Mouse (Mus musculus) midbrain, embryonic 13.5 days (tissue): ENCODE data around the gene Slc22a13. TPM values are rescaled to one million over a fixed set of nuclear protein-coding genes. Genes with fewer than 3 reads are reported as not detected.

ENCODE experiments used
- ATAC-seq: fragments of 200-750 bp; cut with Nextera tagmentation; 2 replicates; pipeline ENCODE4 v1.8.0; 2017; ENCODE audit warnings: mild to moderate bottlenecking, moderate TSS enrichment, moderate library complexity
- H3K27ac ChIP-seq: fragments of 300-500 bp; sonication (generic); 2 replicates; pipeline ENCODE4 v1.5.1; 2015; ENCODE audit warnings: inconsistent platforms, mild to moderate bottlenecking, moderate library complexity
- H3K27me3 ChIP-seq: fragments of 300-500 bp; sonication (generic); 2 replicates; pipeline ENCODE4 v1.6.1; 2015; ENCODE audit warnings: mild to moderate bottlenecking, inconsistent platforms
- H3K36me3 ChIP-seq: fragments of 300-500 bp; sonication (generic); 2 replicates; pipeline ENCODE4 v1.6.1; 2015; ENCODE audit warnings: mild to moderate bottlenecking, inconsistent platforms
- H3K4me1 ChIP-seq: fragments of 300-500 bp; sonication (generic); replicated peaks from 2 replicates; pipeline ENCODE4 v1.6.1; 2015; ENCODE audit warnings: inconsistent platforms
- H3K4me2 ChIP-seq: fragments of 300-500 bp; sonication (generic); replicated peaks from 2 replicates; pipeline ENCODE4 v1.6.1; 2015; ENCODE audit warnings: moderate library complexity, mild to moderate bottlenecking, inconsistent platforms
- H3K4me3 ChIP-seq: fragments of 300-500 bp; sonication (generic); replicated peaks from 2 replicates; pipeline ENCODE4 v1.5.1; 2015; ENCODE audit warnings: mild to moderate bottlenecking, inconsistent platforms
- H3K9ac ChIP-seq: fragments of 300-500 bp; sonication (generic); replicated peaks from 2 replicates; pipeline ENCODE4 v1.6.1; 2015; ENCODE audit warnings: mild to moderate bottlenecking, inconsistent platforms
- H3K9me3 ChIP-seq: fragments of 300-500 bp; sonication (generic); 2 replicates; pipeline ENCODE4 v1.6.1; 2016; ENCODE audit warnings: mild to moderate bottlenecking, inconsistent platforms
- WGBS: fragments of 180-500 bp; shearing (Covaris S2); methylation state at CpG from one replicate; pipeline ENCODE4 v1.1.7; 2015; 5-methylcytosine and 5-hydroxymethylcytosine counted together
- polyA plus RNA-seq: library from polyadenylated mRNA; unstranded; fragments of >200 nt; fragmentation: Nextera tagmentation; extraction: Ambion mirVana; gene quantifications from 2 replicates; pipeline ENCODE4 v1.2.1, GENCODE M21; 2015

The Slc22a13 gene
- polyA plus RNA-seq, 1 experiment from 2014 or later: not detected

DNA sequence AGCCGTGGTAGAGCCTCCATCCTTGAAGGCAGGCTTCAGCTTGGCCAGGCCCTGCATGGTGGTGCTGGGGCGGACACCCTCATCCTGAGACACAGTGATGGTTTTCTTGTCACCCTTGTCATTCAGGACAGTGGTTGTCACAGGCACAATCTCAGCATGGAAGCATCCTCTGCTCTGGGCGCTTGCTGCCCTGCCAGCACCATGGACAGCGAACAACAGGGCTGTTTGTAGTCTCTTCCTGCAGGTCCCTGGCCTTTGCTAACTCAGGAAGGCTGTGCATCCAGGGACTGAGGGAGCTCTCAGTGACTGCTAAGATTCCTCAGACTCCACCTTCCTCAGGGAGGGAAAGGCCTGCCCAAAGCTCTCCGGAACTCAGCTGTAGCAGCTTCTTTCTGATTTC lies 59.3 kb downstream of the Slc22a13 start:
- H3K36me3 ChIP-seq: no peaks in the 10 kb centered on the region

DNA sequence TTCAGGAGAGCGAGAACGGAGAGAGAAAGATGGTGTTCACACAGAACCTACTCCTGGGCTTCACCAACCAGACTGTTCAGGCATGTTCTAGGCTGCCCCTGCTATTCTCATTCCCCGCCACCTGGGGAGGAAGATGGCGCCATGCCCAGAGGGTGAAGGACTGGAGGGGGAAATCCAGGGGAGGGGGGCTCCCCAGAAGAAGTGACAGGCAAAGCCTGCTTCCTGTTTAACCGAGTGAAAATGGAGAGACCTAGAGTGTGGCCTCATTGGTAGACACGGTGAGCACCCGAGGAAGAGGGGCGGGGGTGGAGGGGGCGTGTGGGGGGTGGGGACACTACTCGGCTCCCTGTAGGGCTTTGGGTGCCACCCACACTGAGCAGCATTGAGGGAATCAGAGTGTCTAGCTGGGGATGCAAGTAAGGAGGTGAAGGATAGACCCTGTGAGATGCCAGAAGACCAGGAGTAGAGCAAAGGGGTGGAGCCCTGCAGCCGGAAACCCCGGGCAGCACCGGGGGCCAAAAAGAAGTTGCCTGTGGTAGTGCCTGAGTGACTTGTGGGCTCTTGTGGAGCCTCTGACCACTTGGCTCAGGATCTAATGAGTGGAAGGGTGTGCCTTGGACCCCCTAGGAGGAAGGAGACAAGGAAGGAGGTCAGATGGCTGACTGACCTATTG lies 62.7 kb downstream of the Slc22a13 start:
- H3K27ac ChIP-seq: no peak overlapping the region
- H3K9ac ChIP-seq: no peak overlapping the region
- no peaks in the 10 kb centered on the region for H3K36me3 ChIP-seq
- 83% methylated on average over 13 of the region's 13 CpGs for WGBS
- H3K4me1 ChIP-seq: no peaks in the 10 kb centered on the region
- no peak overlapping the region for H3K4me2 ChIP-seq
- no peak overlapping the region for H3K4me3 ChIP-seq
- H3K27me3 ChIP-seq: no peaks in the 10 kb centered on the region
- H3K9me3 ChIP-seq: no peaks in the 10 kb centered on the region
- ATAC-seq: 0 out of 2 replicates have a peak, but pooled peaks have one; percentile 27

More for the DNA sequence above, 59.3 kb downstream of the Slc22a13 start:
- Histone ChIP-seq H3K4me2 (no peak overlapping the region), H3K4me3 (no peak overlapping the region), H3K9ac (no peak overlapping the region), H3K4me1 (no peaks in the 10 kb centered on the region), H3K27me3 (no peaks in the 10 kb centered on the region; the same call in 1 of the 2 replicates), H3K9me3 (no peaks in the 10 kb centered on the region), H3K27ac (no peak overlapping the region)
- ATAC-seq: no peak
- 23% methylated on average over 5 of the region's 5 CpGs for WGBS

DNA sequence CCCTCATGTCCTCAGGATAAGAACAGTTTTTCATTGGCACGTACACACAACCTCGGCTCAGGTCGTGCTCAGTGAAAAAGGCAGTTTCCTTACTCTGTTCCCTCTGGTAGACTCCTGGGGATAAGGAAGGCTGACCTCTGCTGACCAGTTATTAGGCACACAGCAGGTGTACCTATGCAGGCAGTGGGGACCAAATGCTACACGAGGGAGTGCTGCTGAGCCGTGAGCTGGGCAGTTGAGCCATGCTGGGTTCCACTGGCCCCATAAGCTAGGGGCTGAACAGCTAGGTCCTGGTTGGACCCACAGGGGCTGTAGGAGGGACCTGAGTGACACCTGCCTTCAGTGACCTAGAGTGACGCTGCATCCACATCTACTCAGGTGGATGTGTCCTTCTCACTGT lies 63.3 kb downstream of the Slc22a13 start:
- H3K27ac ChIP-seq: no peak overlapping the region
- H3K27me3 ChIP-seq: no peaks in the 10 kb centered on the region
- H3K4me2 ChIP-seq: no peak overlapping the region
- H3K36me3 ChIP-seq: no peaks in the 10 kb centered on the region
- H3K4me3 ChIP-seq: no peak overlapping the region
- no peaks in the 10 kb centered on the region for H3K9me3 ChIP-seq
- ATAC-seq: no peak
- no peak overlapping the region for H3K9ac ChIP-seq
- H3K4me1 ChIP-seq: no peaks in the 10 kb centered on the region
- WGBS: 62% methylated on average over 6 of the region's 6 CpGs

DNA sequence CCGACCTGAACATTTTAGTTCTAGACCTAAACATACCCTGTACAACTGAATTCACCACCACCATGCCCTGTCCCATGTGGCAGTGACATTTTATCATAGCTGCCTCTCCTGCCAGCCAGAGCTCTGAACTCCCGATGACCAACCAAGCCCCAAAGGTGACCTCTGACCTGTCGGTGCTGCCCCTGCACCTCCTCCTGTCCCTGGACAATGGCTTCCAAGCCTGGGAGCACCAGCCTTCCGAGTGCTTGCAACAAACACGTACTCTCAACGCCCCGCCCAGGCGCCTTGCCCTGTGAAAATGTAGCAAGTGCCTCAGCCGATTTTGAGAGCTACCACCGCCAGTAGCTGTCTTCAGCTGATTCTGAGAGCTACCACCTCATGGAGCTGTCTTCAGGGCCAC lies 63.8 kb downstream of the Slc22a13 start:
- Histone ChIP-seq H3K4me1 (no peaks in the 10 kb centered on the region), H3K9me3 (no peaks in the 10 kb centered on the region), H3K27me3 (no peaks in the 10 kb centered on the region), H3K36me3 (no peaks in the 10 kb centered on the region), H3K27ac (no peak overlapping the region), H3K9ac (no peak overlapping the region), H3K4me2 (no peak overlapping the region), H3K4me3 (no peak overlapping the region)
- no peak for ATAC-seq
- whole genome bisulfite sequencing: 49% methylated on average over 10 of the region's 10 CpGs

DNA sequence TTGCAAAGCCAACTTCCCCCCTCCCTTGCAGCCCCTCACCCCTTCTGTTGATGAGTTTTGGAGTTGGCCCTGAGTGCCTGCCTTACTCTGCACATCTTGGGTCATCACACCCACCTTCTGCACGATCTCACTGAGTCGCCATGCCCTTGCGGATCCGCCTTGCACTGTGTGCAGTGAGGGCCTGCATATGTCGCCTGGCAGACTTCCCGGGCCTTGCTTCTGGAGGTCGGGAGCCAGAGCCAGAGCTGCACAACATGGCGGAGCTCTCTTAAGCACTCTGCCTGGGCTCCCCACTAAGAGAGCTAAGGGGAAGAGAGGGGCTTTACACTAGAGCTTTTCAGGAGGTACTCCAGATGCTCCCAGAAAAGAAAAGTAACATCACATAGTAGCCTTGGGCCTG lies 64.2 kb downstream of the Slc22a13 start:
- no peak for ATAC-seq
- Histone ChIP-seq H3K36me3 (no peaks in the 10 kb centered on the region), H3K27ac (no peak overlapping the region), H3K4me1 (no peaks in the 10 kb centered on the region), H3K9me3 (no peaks in the 10 kb centered on the region), H3K27me3 (no peaks in the 10 kb centered on the region), H3K4me2 (no peak overlapping the region), H3K9ac (no peak overlapping the region), H3K4me3 (no peak overlapping the region)
- 85% methylated on average over 8 of the region's 8 CpGs for WGBS

DNA sequence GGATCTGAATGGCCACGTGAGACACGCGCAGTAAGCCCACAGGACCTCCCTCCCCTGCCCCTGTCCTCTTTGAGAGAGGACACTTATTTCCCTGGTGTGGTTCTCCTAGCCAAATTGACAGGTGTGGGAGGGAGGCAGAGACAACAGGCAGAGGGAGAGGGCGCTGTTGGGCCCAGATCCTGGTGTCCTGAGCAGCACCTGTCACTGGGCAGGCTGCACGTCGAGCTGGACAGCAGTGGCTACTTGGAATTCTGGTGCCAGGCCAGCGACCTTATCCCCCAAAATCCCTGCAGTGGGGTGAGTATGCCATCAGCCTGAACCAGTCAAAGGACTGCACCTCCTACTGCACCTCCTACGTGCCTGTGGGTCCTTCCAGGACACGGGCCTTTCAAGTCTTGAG lies 65.5 kb downstream of the Slc22a13 start:
- no peak overlapping the region for H3K4me3 ChIP-seq
- WGBS: 69% methylated on average over 9 of the region's 9 CpGs
- H3K9ac ChIP-seq: no peak overlapping the region
- H3K27me3 ChIP-seq: no peaks in the 10 kb centered on the region
- ATAC-seq: no peak
- no peaks in the 10 kb centered on the region for H3K9me3 ChIP-seq
- no peaks in the 10 kb centered on the region for H3K36me3 ChIP-seq
- H3K4me2 ChIP-seq: no peak overlapping the region
- no peak overlapping the region for H3K27ac ChIP-seq
- no peaks in the 10 kb centered on the region for H3K4me1 ChIP-seq

Other genes starting within 250 kb of the Slc22a13 start
- gene Vill, start 156.3 kb downstream of the Slc22a13 start, polyA plus RNA-seq: 4.2 and 4.4 TPM in 2 replicates
- 20.0 and 21.0 TPM in 2 replicates for gene Plcd1, start 115.6 kb downstream of the Slc22a13 start, polyA plus RNA-seq
- gene Dlec1, start 106.6 kb downstream of the Slc22a13 start, polyA plus RNA-seq: 0.75 and 0.81 TPM in 2 replicates
- 1.4 TPM in 2 replicates for gene Acaa1b, start 52.0 kb downstream of the Slc22a13 start, polyA plus RNA-seq
- gene Gm47289, start 49.9 kb downstream of the Slc22a13 start, polyA plus RNA-seq: not detected in 2 replicates
- gene Oxsr1, start 113.3 kb upstream of the Slc22a13 start, polyA plus RNA-seq: 13.0 and 13.7 TPM in 2 replicates
- gene Acaa1a, start 130.6 kb upstream of the Slc22a13 start, polyA plus RNA-seq: 93.1 and 100 TPM in 2 replicates
- 4.5 and 4.7 TPM in 2 replicates for gene Myd88, start 132.3 kb upstream of the Slc22a13 start, polyA plus RNA-seq
- gene Xylb, start 148.3 kb upstream of the Slc22a13 start, polyA plus RNA-seq: 1.9 and 3.4 TPM in 2 replicates
- 0.11 TPM in 1 of 2 replicates, not detected in the other for gene Slc22a14, start 156.5 kb upstream of the Slc22a13 start, polyA plus RNA-seq
- gene Acvr2b, start 193.0 kb upstream of the Slc22a13 start, polyA plus RNA-seq: 58.7 and 66.2 TPM in 2 replicates
- 48.2 and 50.7 TPM in 2 replicates for gene Exog, start 235.8 kb upstream of the Slc22a13 start, polyA plus RNA-seq